Mouse (Mus musculus): ENCODE data around the gene Hax1. TPM values are rescaled to one million over a fixed set of nuclear protein-coding genes. Genes with fewer than 3 reads are reported as not detected.
A peak's percentile ranks its signal among the peaks of the same experiment; 100 is the strongest.

The Hax1 gene
- polyA plus RNA-seq (2015; fragmentation: Nextera tagmentation; extraction: Ambion mirVana) = 122 and 135 TPM in 2 replicates

DNA sequence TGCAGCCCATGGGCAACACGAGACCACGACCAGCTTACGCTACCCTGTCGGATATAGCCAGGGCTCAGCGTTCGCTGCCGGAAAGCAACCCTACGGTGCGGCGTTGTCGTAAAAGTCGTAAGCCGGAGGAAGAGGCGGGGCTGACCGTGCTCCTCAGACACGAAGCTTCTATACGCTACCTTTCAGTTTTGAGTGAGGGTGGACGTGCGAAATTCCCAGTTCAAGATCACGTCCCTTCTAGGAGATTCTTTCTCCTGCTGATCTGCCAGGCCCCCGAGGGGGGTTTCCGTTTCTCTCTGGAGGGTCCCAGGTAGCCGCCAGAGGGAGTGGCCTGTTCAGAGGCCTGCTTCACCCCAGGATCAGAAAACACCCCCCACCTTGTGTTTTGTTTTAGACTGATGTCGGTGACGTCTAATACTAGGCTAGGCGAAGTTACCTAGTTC is at the start of gene Hax1:
Gene Hax1, minus strand, starts transcription at position 169 of the 443 bp plus-strand sequence.
- no peaks in the 10 kb centered on the region for H3K9me3 ChIP-seq
- H3K4me1 ChIP-seq = peaks cover 6% of the 10 kb centered on the region; the same call in 1 of the 2 replicates
- WGBS = 0% methylated on average over 26 of the region's 26 CpGs
- peak within 1 kb of the TSS; percentile 76 for H3K9ac ChIP-seq
- no peaks in the 10 kb centered on the region for H3K27me3 ChIP-seq (replicated peaks)
- H3K4me3 ChIP-seq (replicated peaks) = peak within 1 kb of the TSS; percentile 64
- H3K4me2 ChIP-seq = peak within 1 kb of the TSS; percentile 80
- ATAC-seq (ENCODE audit: insufficient read depth, low FRiP score, low read depth) = peak; percentile 92
- H3K36me3 ChIP-seq = peaks cover 16% of the 10 kb centered on the region; the same call in 1 of the 2 replicates
- H3K27ac ChIP-seq = peak within 1 kb of the TSS; percentile 95

GRCm38 (mm10) chr3:90036263-90036662 is 37.7 kb upstream of the Hax1 start:
- Histone ChIP-seq H3K9ac (no peak overlapping the region), H3K27me3 (replicated peaks) (no peaks in the 10 kb centered on the region), H3K4me2 (no peak overlapping the region), H3K27ac (no peak overlapping the region), H3K36me3 (peaks cover 32% of the 10 kb centered on the region; the same call in 1 of the 2 replicates), H3K4me1 (no peaks in the 10 kb centered on the region), H3K4me3 (replicated peaks) (no peak overlapping the region), H3K9me3 (no peaks in the 10 kb centered on the region)
- WGBS = 90% methylated on average over 1 of the region's 1 CpGs
- ATAC-seq (ENCODE audit: insufficient read depth, low FRiP score, low read depth) = no peak

GRCm38 (mm10) chr3:90034653-90035052 is 36.1 kb upstream of the Hax1 start:
- Histone ChIP-seq H3K4me2 (no peak overlapping the region), H3K9ac (no peak overlapping the region), H3K27ac (no peak overlapping the region), H3K27me3 (replicated peaks) (no peaks in the 10 kb centered on the region), H3K9me3 (no peaks in the 10 kb centered on the region), H3K4me3 (replicated peaks) (no peak overlapping the region), H3K4me1 (no peaks in the 10 kb centered on the region), H3K36me3 (peaks cover 37% of the 10 kb centered on the region; the same call in 1 of the 2 replicates)
- WGBS = 91% methylated on average over 2 of the region's 2 CpGs
- ATAC-seq (ENCODE audit: insufficient read depth, low FRiP score, low read depth) = no peak

DNA sequence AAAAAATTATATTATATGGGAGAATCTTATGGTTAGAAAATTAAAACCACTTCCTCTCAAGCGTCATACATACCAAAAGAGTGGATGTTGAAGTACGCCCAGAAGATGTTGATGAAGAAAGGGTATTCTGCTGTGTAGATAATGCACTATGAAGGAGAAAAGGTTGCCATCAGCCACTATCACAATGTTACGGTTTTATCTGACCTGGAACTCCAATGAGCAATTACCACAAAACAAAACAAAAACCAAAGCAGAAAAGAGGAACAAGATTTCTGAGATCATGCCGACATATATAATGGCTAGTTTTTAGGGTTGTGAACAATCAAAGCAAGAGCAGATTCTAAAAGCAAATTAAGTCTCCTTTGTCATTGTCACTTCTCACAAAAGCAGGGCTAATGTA is 18.0 kb upstream of the Hax1 start:
- Histone ChIP-seq H3K4me2 (no peak overlapping the region), H3K36me3 (peaks cover 71% of the 10 kb centered on the region), H3K27ac (no peak overlapping the region), H3K4me1 (no peaks in the 10 kb centered on the region), H3K9ac (no peak overlapping the region), H3K27me3 (replicated peaks) (no peaks in the 10 kb centered on the region), H3K9me3 (no peaks in the 10 kb centered on the region), H3K4me3 (replicated peaks) (no peak overlapping the region)
- ATAC-seq (ENCODE audit: insufficient read depth, low FRiP score, low read depth) = no peak
- WGBS = 84% methylated on average over 4 of the region's 4 CpGs

- Histone ChIP-seq H3K27me3 (replicated peaks) (no peaks in the 10 kb centered on the region), H3K27ac (no peak overlapping the region), H3K4me2 (no peak overlapping the region), H3K36me3 (peaks cover 75% of the 10 kb centered on the region), H3K9ac (no peak overlapping the region), H3K4me3 (replicated peaks) (no peak overlapping the region), H3K4me1 (no peaks in the 10 kb centered on the region), H3K9me3 (no peaks in the 10 kb centered on the region)
- ATAC-seq (ENCODE audit: insufficient read depth, low FRiP score, low read depth) = no peak
- 71% methylated on average over 2 of the region's 2 CpGs for WGBS
Observed at GRCm38 (mm10) chr3:90010291-90010690, 11.7 kb upstream of the Hax1 start.

GRCm38 (mm10) chr3:90004091-90004796 is 5.7 kb upstream of the Hax1 start:
- Histone ChIP-seq H3K9ac (no peak overlapping the region), H3K9me3 (no peaks in the 10 kb centered on the region), H3K4me2 (no peak overlapping the region), H3K4me1 (peaks cover 4% of the 10 kb centered on the region; the same call in 1 of the 2 replicates), H3K4me3 (replicated peaks) (no peak overlapping the region), H3K27me3 (replicated peaks) (no peaks in the 10 kb centered on the region), H3K36me3 (peaks cover 46% of the 10 kb centered on the region), H3K27ac (0 out of 2 replicates have a peak overlapping the region, but pooled peaks have one; percentile 2)
- 40% methylated on average over 3 of the region's 3 CpGs for WGBS
- no peak for ATAC-seq (ENCODE audit: insufficient read depth, low FRiP score, low read depth)

DNA sequence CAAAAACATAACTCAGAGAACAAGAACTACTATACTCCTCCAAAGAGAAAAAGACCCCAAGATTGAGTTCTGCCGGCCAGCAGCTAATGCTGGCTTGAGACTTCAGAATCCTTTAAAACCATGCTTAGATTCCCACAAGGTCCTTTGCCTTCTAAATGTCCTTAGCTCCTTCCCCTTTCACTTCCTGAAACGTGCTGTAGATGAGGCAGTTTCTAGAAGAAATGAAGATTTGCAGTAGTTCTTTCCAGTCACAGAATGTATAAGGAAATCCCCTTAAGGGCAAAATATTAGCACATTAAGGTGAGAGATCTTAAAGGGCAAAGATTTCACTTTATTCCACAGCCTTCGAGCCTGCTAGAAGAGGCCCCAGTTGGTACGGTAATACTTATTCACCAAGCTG is 1.2 kb upstream of the Hax1 start:
- no peak for ATAC-seq (ENCODE audit: insufficient read depth, low FRiP score, low read depth)
- H3K9ac ChIP-seq = no peak overlapping the region
- H3K4me2 ChIP-seq = no peak overlapping the region
- no peak overlapping the region for H3K4me3 ChIP-seq (replicated peaks)
- H3K27me3 ChIP-seq (replicated peaks) = no peaks in the 10 kb centered on the region
- no peaks in the 10 kb centered on the region for H3K9me3 ChIP-seq
- peaks cover 16% of the 10 kb centered on the region; the same call in 1 of the 2 replicates for H3K36me3 ChIP-seq
- H3K4me1 ChIP-seq = peaks cover 6% of the 10 kb centered on the region; the same call in 1 of the 2 replicates
- 81% methylated on average over 4 of the region's 4 CpGs for WGBS
- peak overlapping the region; percentile 95 for H3K27ac ChIP-seq

- H3K9me3 ChIP-seq = no peaks in the 10 kb centered on the region
- H3K27me3 ChIP-seq (replicated peaks) = no peaks in the 10 kb centered on the region
- peak overlapping the region; percentile 80 for H3K4me2 ChIP-seq
- peak overlapping the region; percentile 95 for H3K27ac ChIP-seq
- H3K4me3 ChIP-seq (replicated peaks) = peak overlapping the region; percentile 64
- WGBS = 16% methylated on average over 8 of the region's 8 CpGs
- ATAC-seq (ENCODE audit: insufficient read depth, low FRiP score, low read depth) = peak; percentile 11; the same call in 1 of the 2 replicates
- H3K4me1 ChIP-seq = peaks cover 6% of the 10 kb centered on the region; the same call in 1 of the 2 replicates
- H3K36me3 ChIP-seq = peaks cover 16% of the 10 kb centered on the region; the same call in 1 of the 2 replicates
- H3K9ac ChIP-seq = peak overlapping the region; percentile 67
Observed at GRCm38 (mm10) chr3:89999090-89999489, 510 bp upstream of the Hax1 start.

- Histone ChIP-seq H3K9ac (peak overlapping the region; percentile 76), H3K9me3 (no peaks in the 10 kb centered on the region), H3K4me1 (peaks cover 6% of the 10 kb centered on the region; the same call in 1 of the 2 replicates), H3K36me3 (peaks cover 16% of the 10 kb centered on the region; the same call in 1 of the 2 replicates), H3K4me2 (peak overlapping the region; percentile 80), H3K27ac (peak overlapping the region; percentile 95), H3K4me3 (replicated peaks) (peak overlapping the region; percentile 64), H3K27me3 (replicated peaks) (no peaks in the 10 kb centered on the region)
- peak; percentile 44 for ATAC-seq (ENCODE audit: insufficient read depth, low FRiP score, low read depth)
- 9% methylated on average over 23 of the region's 23 CpGs for WGBS
Observed at GRCm38 (mm10) chr3:89997791-89998495, 637 bp downstream of the Hax1 start.

DNA sequence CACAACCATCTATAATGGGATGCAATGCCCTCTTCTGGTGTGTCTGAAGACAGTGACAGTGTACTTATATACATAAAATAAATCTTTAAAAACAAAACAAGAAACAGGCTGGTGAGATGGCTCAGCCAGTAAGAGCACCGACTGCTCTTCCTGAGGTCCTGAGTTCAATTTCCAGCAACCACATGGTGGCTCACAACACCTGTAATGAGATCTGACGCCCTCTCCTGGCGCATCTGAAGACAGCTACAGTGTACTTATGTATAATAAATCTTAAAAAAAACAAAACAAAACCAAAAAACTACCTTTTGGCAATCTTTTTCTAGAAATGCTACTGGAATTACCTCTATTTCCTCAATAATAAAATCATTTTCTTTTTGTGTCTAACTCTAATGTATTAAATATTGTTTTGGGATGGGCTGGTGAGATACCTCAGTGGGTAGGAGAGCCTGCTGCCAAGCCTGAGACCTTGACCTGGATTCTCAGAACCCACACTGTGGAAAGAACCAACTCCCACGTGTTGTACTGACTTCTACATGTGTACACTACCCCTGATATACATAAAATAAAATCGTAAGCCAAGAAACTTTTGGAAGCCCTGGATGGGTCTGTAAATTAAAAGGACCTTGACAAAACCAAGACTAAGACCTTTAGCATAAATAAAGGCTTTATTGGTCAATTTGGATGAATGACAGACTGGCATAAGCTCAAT is 3.6 kb downstream of the Hax1 start:
- 89% methylated on average over 5 of the region's 5 CpGs for WGBS
- no peak for ATAC-seq (ENCODE audit: insufficient read depth, low FRiP score, low read depth)
- peaks cover 6% of the 10 kb centered on the region; the same call in 1 of the 2 replicates for H3K4me1 ChIP-seq

DNA sequence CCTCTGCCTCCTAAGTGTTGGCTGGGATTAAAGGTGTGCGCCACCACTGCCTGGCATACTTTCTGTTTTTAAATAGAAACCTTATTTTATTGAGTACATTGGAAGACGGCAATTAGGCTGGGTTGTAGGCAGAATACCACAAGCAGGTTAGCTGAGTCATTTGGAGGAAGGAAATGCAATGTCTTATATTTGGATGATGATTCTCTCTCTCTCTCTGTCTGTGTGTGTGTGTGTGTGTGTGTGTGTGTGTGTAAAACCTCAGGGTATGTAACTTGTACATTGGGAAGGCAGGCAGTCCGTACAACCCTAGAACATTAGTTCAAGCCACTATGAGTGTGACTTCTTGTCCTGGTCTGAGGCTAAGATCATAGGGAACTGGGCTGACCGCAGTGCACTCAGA is 10.8 kb downstream of the Hax1 start:
- Histone ChIP-seq H3K36me3 (no peaks in the 10 kb centered on the region), H3K4me2 (no peak overlapping the region), H3K9ac (no peak overlapping the region), H3K4me1 (no peaks in the 10 kb centered on the region), H3K4me3 (replicated peaks) (no peak overlapping the region), H3K27ac (no peak overlapping the region), H3K27me3 (replicated peaks) (no peaks in the 10 kb centered on the region), H3K9me3 (no peaks in the 10 kb centered on the region)
- ATAC-seq (ENCODE audit: insufficient read depth, low FRiP score, low read depth) = no peak
- 86% methylated on average over 4 of the region's 4 CpGs for WGBS

More for the DNA sequence above, 3.6 kb downstream of the Hax1 start:
- H3K27ac ChIP-seq = no peak overlapping the region
- H3K4me2 ChIP-seq = no peak overlapping the region
- no peaks in the 10 kb centered on the region for H3K36me3 ChIP-seq
- H3K27me3 ChIP-seq (replicated peaks) = no peaks in the 10 kb centered on the region
- H3K9ac ChIP-seq = no peak overlapping the region
- H3K4me3 ChIP-seq (replicated peaks) = no peak overlapping the region
- H3K9me3 ChIP-seq = no peaks in the 10 kb centered on the region

Data from stomach, embryonic 15.5 days (tissue).